27 mouse cellular contexts compared by ENCODE assay signal in the genomic region with DNA sequence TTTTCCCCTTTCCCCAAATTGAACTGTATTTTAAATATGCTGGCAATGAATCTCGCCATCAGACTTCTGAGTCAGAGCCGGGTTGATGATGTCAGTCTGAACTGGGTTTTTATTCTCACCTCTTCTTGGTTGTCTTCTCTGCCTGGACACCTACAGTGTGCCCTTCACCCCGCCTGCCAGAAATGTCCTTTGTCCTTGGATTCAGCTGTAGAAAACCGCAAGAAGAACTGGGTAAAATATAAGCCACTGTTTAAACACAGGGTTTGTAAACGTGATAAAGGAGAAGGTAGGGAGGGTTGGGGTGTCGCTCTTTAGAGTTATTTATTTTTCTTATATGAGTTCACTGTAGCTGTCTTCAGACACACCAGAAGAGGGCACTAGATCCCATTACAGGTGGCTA. TPM values are rescaled to one million over a fixed set of nuclear protein-coding genes. Genes with fewer than 3 reads are reported as not detected.
DNase-seq lines count a peak whose midpoint lies in the region; ATAC-seq and TF ChIP-seq lines count a peak whose summit lies in the region.
"Had no signal": no experiment of that assay in that cellular context is flagged by ENCODE, and none has a peak within 500 bp of the region (broad histone marks: within the 10 kb centered on the region; RNA-seq: fewer than 3 reads in every experiment).

No protein-coding gene starts in this region.

- WGBS in liver, embryonic 16.5 days (ENCODE audit: insufficient replicate concordance) = 56% methylated on average over 6 of the region's 6 CpGs
- WGBS in stomach, embryonic 14.5 days = 64% methylated on average over 6 of the region's 6 CpGs
- WGBS in stomach, postnatal 0 days = 52% methylated on average over 6 of the region's 6 CpGs

- TF ChIP-seq EP300 in stomach, postnatal 0 days (optimal IDR thresholded peaks at IDR 0.05) = no peak

- no peaks in the 10 kb centered on the region for H3K9me3 ChIP-seq in liver, embryonic 16.5 days (replicated peaks; ENCODE audit: control insufficient read depth, low read length)
- no peaks in the 10 kb centered on the region for H3K9me3 ChIP-seq in stomach, embryonic 14.5 days (ENCODE audit: control insufficient read depth, low read depth, low read length)
- H3K9me3 ChIP-seq in stomach, postnatal 0 days (ENCODE audit: control insufficient read depth, low read length) = no peaks in the 10 kb centered on the region
- H3K9me3 ChIP-seq: forebrain, embryonic 12.5 days; forebrain, embryonic 15.5 days; G1E; heart, embryonic 12.5 days; heart, embryonic 15.5 days; hindbrain, embryonic 10.5 days; hindbrain, embryonic 13.5 days had no signal

- ATAC-seq in liver, embryonic 16.5 days (ENCODE audit: low read depth) = peak; percentile 40; the same call in 1 of the 2 replicates
- ATAC-seq in stomach, embryonic 14.5 days (ENCODE audit: insufficient number of reproducible peaks, insufficient read depth, low FRiP score, low read depth) = peak; percentile 78
- ATAC-seq in stomach, postnatal 0 days (ENCODE audit: low FRiP score, low TSS enrichment) = peak; percentile 45; the same call in 1 of the 2 replicates
- ATAC-seq: forebrain, embryonic 15.5 days; Patski had no signal

- H3K27me3 ChIP-seq in liver, embryonic 16.5 days (ENCODE audit: control insufficient read depth, insufficient read depth, low read depth, low read length) = no peaks in the 10 kb centered on the region
- H3K27me3 ChIP-seq in stomach, embryonic 14.5 days (ENCODE audit: control insufficient read depth, insufficient read depth, low read length) = no peaks in the 10 kb centered on the region
- H3K27me3 ChIP-seq in stomach, postnatal 0 days (ENCODE audit: control insufficient read depth, insufficient read depth, low read length) = no peaks in the 10 kb centered on the region
- H3K27me3 ChIP-seq: forebrain, embryonic 12.5 days; forebrain, embryonic 15.5 days; heart, embryonic 12.5 days; heart, embryonic 15.5 days; hindbrain, embryonic 13.5 days; Patski had no signal

- no peak overlapping the region for H3K9ac ChIP-seq in liver, embryonic 16.5 days (ENCODE audit: low read depth, low read length)
- H3K9ac ChIP-seq in stomach, embryonic 14.5 days (replicated peaks; ENCODE audit: low read depth, low read length) = no peak overlapping the region
- H3K9ac ChIP-seq in stomach, postnatal 0 days (ENCODE audit: low read length) = no peak overlapping the region
- H3K9ac ChIP-seq: forebrain, embryonic 12.5 days; forebrain, embryonic 15.5 days; heart, embryonic 12.5 days; heart, embryonic 15.5 days; hindbrain, embryonic 13.5 days had no signal

- no peak overlapping the region for H3K4me2 ChIP-seq in liver, embryonic 16.5 days (ENCODE audit: low read depth, low read length)
- no peak overlapping the region for H3K4me2 ChIP-seq in stomach, embryonic 14.5 days (replicated peaks; ENCODE audit: low read depth, low read length)
- no peak overlapping the region for H3K4me2 ChIP-seq in stomach, postnatal 0 days (replicated peaks; ENCODE audit: low read depth)
- H3K4me2 ChIP-seq: forebrain, embryonic 12.5 days; forebrain, embryonic 15.5 days; heart, embryonic 12.5 days; heart, embryonic 15.5 days; hindbrain, embryonic 13.5 days had no signal

- H3K4me3 ChIP-seq in liver, embryonic 16.5 days (ENCODE audit: low read depth, low read length) = no peak overlapping the region
- H3K4me3 ChIP-seq in stomach, embryonic 14.5 days (ENCODE audit: low read depth, low read length) = no peak overlapping the region
- no peak overlapping the region for H3K4me3 ChIP-seq in stomach, postnatal 0 days (ENCODE audit: low read depth, low read length)
- H3K4me3 ChIP-seq: forebrain, embryonic 12.5 days; forebrain, embryonic 15.5 days; heart, embryonic 12.5 days; heart, embryonic 15.5 days; hindbrain, embryonic 10.5 days; hindbrain, embryonic 13.5 days had no signal

- no peaks in the 10 kb centered on the region; the same call in 1 of the 2 replicates for H3K4me1 ChIP-seq in liver, embryonic 16.5 days (ENCODE audit: control insufficient read depth, low read depth, low read length)
- no peaks in the 10 kb centered on the region for H3K4me1 ChIP-seq in stomach, embryonic 14.5 days (ENCODE audit: control insufficient read depth, insufficient read depth, low read length)
- no peaks in the 10 kb centered on the region for H3K4me1 ChIP-seq in stomach, postnatal 0 days (replicated peaks; ENCODE audit: control insufficient read depth, insufficient read depth)
- H3K4me1 ChIP-seq: forebrain, embryonic 12.5 days had no signal

- TF ChIP-seq CTCF in stomach, postnatal 0 days (IDR thresholded peaks at IDR 0.05; ENCODE audit: low read depth) = peak; percentile 48

- no peaks in the 10 kb centered on the region for H3K36me3 ChIP-seq in liver, embryonic 16.5 days (ENCODE audit: control insufficient read depth, insufficient read depth)
- no peaks in the 10 kb centered on the region for H3K36me3 ChIP-seq in stomach, embryonic 14.5 days (ENCODE audit: control insufficient read depth, insufficient read depth, low read length)
- H3K36me3 ChIP-seq in stomach, postnatal 0 days (ENCODE audit: control insufficient read depth, insufficient read depth, low read length) = no peaks in the 10 kb centered on the region
- H3K36me3 ChIP-seq: forebrain, embryonic 12.5 days; forebrain, embryonic 15.5 days; G1E; heart, embryonic 12.5 days; heart, embryonic 15.5 days; hindbrain, embryonic 10.5 days; hindbrain, embryonic 13.5 days had no signal

- no peak overlapping the region for H3K27ac ChIP-seq in liver, embryonic 16.5 days (ENCODE audit: low read length)
- H3K27ac ChIP-seq in stomach, embryonic 14.5 days (ENCODE audit: low read length) = no peak overlapping the region
- H3K27ac ChIP-seq in stomach, postnatal 0 days (replicated peaks) = no peak overlapping the region
- H3K27ac ChIP-seq: forebrain, embryonic 12.5 days; forebrain, embryonic 15.5 days; heart, embryonic 15.5 days; hindbrain, embryonic 10.5 days; hindbrain, embryonic 13.5 days had no signal

- no peak for DNase-seq in liver
- no peak for DNase-seq in stomach, postnatal 0 days (ENCODE audit: low spot score)
- no peak for DNase-seq in natural killer cell, adult 2 months (ENCODE audit: low spot score in 2 of 2)
- DNase-seq in neural tube, embryonic 10.5 days (ENCODE audit: extremely low spot score, low spot score) = no peak
- no peak for DNase-seq in lung, postnatal 4 days
- DNase-seq: adrenal gland, postnatal 10 days; adrenal gland, postnatal 36 days; B cell, adult 2 months; cerebellum, adult 18-20 months; cerebellum, adult 9-10 months; cerebellum, postnatal 14 days; gastrocnemius, postnatal 25 days; heart, adult 18-20 months; heart, postnatal 10 days; heart, postnatal 36 days had no signal

RNA-seq across cellular contexts. Expression of a gene that starts 9.3 kb away (rescaled TPM):
- polyA plus RNA-seq in liver, embryonic 16.5 days (2015; fragmentation: Nextera tagmentation; extraction: Ambion mirVana) = 0.15 and 0.26 TPM in 2 replicates
- polyA plus RNA-seq in stomach, embryonic 14.5 days (2014; fragmentation: Nextera tagmentation; extraction: Ambion mirVana) = 0.07 and 0.08 TPM in 2 replicates
- polyA plus RNA-seq in stomach, postnatal 0 days (2015; fragmentation: Nextera tagmentation; extraction: Ambion mirVana) = 0.05 and 0.11 TPM in 2 replicates
- polyA plus RNA-seq: forebrain, embryonic 15.5 days; G1E had no signal

RNA-seq across cellular contexts. Expression of a gene that starts 37.0 kb away (rescaled TPM):
- 3.1 and 3.2 TPM in 2 replicates for polyA plus RNA-seq in liver, embryonic 16.5 days (2015; fragmentation: Nextera tagmentation; extraction: Ambion mirVana)
- 12.9 and 13.7 TPM in 2 replicates for polyA plus RNA-seq in stomach, embryonic 14.5 days (2014; fragmentation: Nextera tagmentation; extraction: Ambion mirVana)
- polyA plus RNA-seq in stomach, postnatal 0 days (2015; fragmentation: Nextera tagmentation; extraction: Ambion mirVana) = 8.6 and 9.5 TPM in 2 replicates
- polyA plus RNA-seq: G1E, Patski had no signal

RNA-seq across cellular contexts. Expression of a gene that starts 48.3 kb away (rescaled TPM):
- 2.5 and 3.3 TPM in 2 replicates for polyA plus RNA-seq in liver, embryonic 16.5 days (2015; fragmentation: Nextera tagmentation; extraction: Ambion mirVana)
- polyA plus RNA-seq in stomach, embryonic 14.5 days (2014; fragmentation: Nextera tagmentation; extraction: Ambion mirVana) = 2.5 and 3.2 TPM in 2 replicates
- 5.5 and 5.6 TPM in 2 replicates for polyA plus RNA-seq in stomach, postnatal 0 days (2015; fragmentation: Nextera tagmentation; extraction: Ambion mirVana)

RNA-seq across cellular contexts. Expression of a gene that starts 59.2 kb away (rescaled TPM):
- 0.07 TPM in 1 of 2 replicates, not detected in the other for polyA plus RNA-seq in liver, embryonic 16.5 days (2015; fragmentation: Nextera tagmentation; extraction: Ambion mirVana)
- polyA plus RNA-seq in stomach, embryonic 14.5 days (2014; fragmentation: Nextera tagmentation; extraction: Ambion mirVana) = 0.22 and 0.27 TPM in 2 replicates
- polyA plus RNA-seq in stomach, postnatal 0 days (2015; fragmentation: Nextera tagmentation; extraction: Ambion mirVana) = 0.07 and 0.13 TPM in 2 replicates
- polyA plus RNA-seq: embryonic facial prominence, embryonic 11.5 days; forebrain, embryonic 12.5 days; forebrain, embryonic 15.5 days; G1E; gonadal fat pad, adult 2 months; heart, embryonic 12.5 days; hindbrain, embryonic 10.5 days; hindbrain, embryonic 13.5 days; Patski had no signal
